ENCODE assay signal across 17 mouse cellular contexts in genomic region chr10:84819669-84820068, GRCm38 (mm10).
DNase-seq lines count a peak whose midpoint lies in the region; ATAC-seq and TF ChIP-seq lines count a peak whose summit lies in the region.
"Had no signal": no experiment of that assay in that cellular context is flagged by ENCODE, and none has a peak within 500 bp of the region (broad histone marks: within the 10 kb centered on the region; RNA-seq: fewer than 3 reads in every experiment).

No protein-coding gene starts in this region.

- H3K9me3 ChIP-seq in forebrain, embryonic 14.5 days (replicated peaks; ENCODE audit: control insufficient read depth, low read length): no peaks in the 10 kb centered on the region
- H3K9me3 ChIP-seq in forebrain, embryonic 15.5 days: no peaks in the 10 kb centered on the region
- H3K9me3 ChIP-seq in heart, embryonic 10.5 days: no peaks in the 10 kb centered on the region
- H3K9me3 ChIP-seq: embryonic facial prominence, embryonic 12.5 days; heart, embryonic 15.5 days; stomach, embryonic 15.5 days had no signal

- no peaks in the 10 kb centered on the region for H3K79me3 ChIP-seq in C2C12 (ENCODE audit: low read depth)

- 0 out of 2 replicates have a peak, but pooled peaks cover 17% of the 10 kb centered on the region for H3K36me3 ChIP-seq in forebrain, embryonic 14.5 days (ENCODE audit: control insufficient read depth, insufficient read depth, low read length)
- H3K36me3 ChIP-seq in forebrain, embryonic 15.5 days: no peaks in the 10 kb centered on the region
- no peaks in the 10 kb centered on the region for H3K36me3 ChIP-seq in C2C12 (ENCODE audit: control insufficient read depth, insufficient read depth)
- no peaks in the 10 kb centered on the region for H3K36me3 ChIP-seq in heart, embryonic 10.5 days
- H3K36me3 ChIP-seq: embryonic facial prominence, embryonic 12.5 days; heart, embryonic 15.5 days; stomach, embryonic 15.5 days had no signal

- intact Hi-C loops in left cerebral cortex, adult 2 months (cut with DNase I): no loop called here
- intact Hi-C loops in left cerebral cortex, postnatal 4 days (cut with DNase I): no loop called here
- intact Hi-C loops in left cerebral cortex, postnatal 25 days (cut with DNase I): no loop called here

- no peak overlapping the region for H3K9ac ChIP-seq in forebrain, embryonic 14.5 days (ENCODE audit: low read length)
- no peak overlapping the region for H3K9ac ChIP-seq in forebrain, embryonic 15.5 days (replicated peaks)
- H3K9ac ChIP-seq: embryonic facial prominence, embryonic 12.5 days; heart, embryonic 15.5 days; hindbrain, embryonic 14.5 days; stomach, embryonic 15.5 days had no signal

- no peak overlapping the region for H3K27ac ChIP-seq in forebrain, embryonic 14.5 days (ENCODE audit: low read depth, low read length)
- no peak overlapping the region for H3K27ac ChIP-seq in forebrain, embryonic 15.5 days (replicated peaks)
- no peak overlapping the region for H3K27ac ChIP-seq in left cerebral cortex, adult 2 months
- H3K27ac ChIP-seq in heart, embryonic 10.5 days: no peak overlapping the region
- H3K27ac ChIP-seq: embryonic facial prominence, embryonic 12.5 days; heart, embryonic 15.5 days; hindbrain, embryonic 14.5 days; macrophage; stomach, embryonic 15.5 days had no signal

- no peak for ATAC-seq in forebrain, embryonic 14.5 days
- ATAC-seq in forebrain, embryonic 15.5 days (replicated peaks): no peak
- ATAC-seq: intestine, embryonic 16.5 days had no signal

- no peak overlapping the region for H3K4me3 ChIP-seq in forebrain, embryonic 14.5 days (ENCODE audit: low read depth, low read length)
- H3K4me3 ChIP-seq in forebrain, embryonic 15.5 days: no peak overlapping the region
- H3K4me3 ChIP-seq in left cerebral cortex, adult 2 months: no peak overlapping the region
- no peak overlapping the region for H3K4me3 ChIP-seq in C2C12 (ENCODE audit: insufficient read depth, poor library complexity, severe bottlenecking)
- H3K4me3 ChIP-seq in heart, embryonic 10.5 days: no peak overlapping the region
- H3K4me3 ChIP-seq: embryonic facial prominence, embryonic 12.5 days; heart, embryonic 15.5 days; stomach, embryonic 15.5 days had no signal

- H3ac ChIP-seq in C2C12 (ENCODE audit: control insufficient read depth, insufficient read length, low read depth): no peak overlapping the region

- H3K79me2 ChIP-seq in C2C12 (ENCODE audit: control insufficient read depth, insufficient read depth): no peaks in the 10 kb centered on the region

- DNase-seq in forebrain, embryonic 14.5 days (ENCODE audit: low spot score): peak; percentile 22
- DNase-seq in left cerebral cortex, adult 2 months (ENCODE audit: extremely low spot score in 1 of 2, low spot score in 2 of 2): peak; percentile 35 to 69
- DNase-seq in left cerebral cortex, postnatal 4 days: no peak
- peak; percentile 42 to 83 for DNase-seq in left cerebral cortex, postnatal 25 days (ENCODE audit: low spot score in 2 of 2)
- no peak for DNase-seq in heart, embryonic 10.5 days (ENCODE audit: low spot score)
- DNase-seq in heart, postnatal 4 days: no peak
- DNase-seq: adrenal gland, adult 8-10 months; lung, adult 2 months; midbrain, embryonic 14.5 days had no signal

- no peaks in the 10 kb centered on the region for H3K27me3 ChIP-seq in forebrain, embryonic 14.5 days (replicated peaks; ENCODE audit: control insufficient read depth, insufficient read depth, low read length)
- H3K27me3 ChIP-seq in forebrain, embryonic 15.5 days: no peaks in the 10 kb centered on the region
- no peaks in the 10 kb centered on the region for H3K27me3 ChIP-seq in C2C12 (ENCODE audit: control insufficient read depth, insufficient read depth, insufficient read length)
- no peaks in the 10 kb centered on the region for H3K27me3 ChIP-seq in heart, embryonic 10.5 days (ENCODE audit: insufficient read depth, poor library complexity, severe bottlenecking)
- H3K27me3 ChIP-seq: embryonic facial prominence, embryonic 12.5 days; heart, embryonic 15.5 days; stomach, embryonic 15.5 days had no signal

- peaks cover 13% of the 10 kb centered on the region for H3K4me1 ChIP-seq in forebrain, embryonic 14.5 days (ENCODE audit: control insufficient read depth, insufficient read depth, low read length)
- peaks cover 19% of the 10 kb centered on the region for H3K4me1 ChIP-seq in forebrain, embryonic 15.5 days
- no peaks in the 10 kb centered on the region for H3K4me1 ChIP-seq in heart, embryonic 10.5 days
- H3K4me1 ChIP-seq: heart, embryonic 15.5 days had no signal

- TF ChIP-seq CTCF in left cerebral cortex, adult 2 months (IDR thresholded peaks at IDR 0.05): no peak
- no peak for TF ChIP-seq CTCF in C2C12 (IDR thresholded peaks at IDR 0.05; ENCODE audit: control insufficient read depth, insufficient read depth, insufficient read length)

- WGBS in forebrain, embryonic 14.5 days: 71% methylated on average over 6 of the region's 6 CpGs
- 60% methylated on average over 6 of the region's 6 CpGs for WGBS in forebrain, embryonic 15.5 days
- 66% methylated on average over 6 of the region's 6 CpGs for WGBS in heart, embryonic 10.5 days

- no peak overlapping the region for H3K4me2 ChIP-seq in forebrain, embryonic 14.5 days (ENCODE audit: low read length)
- no peak overlapping the region for H3K4me2 ChIP-seq in forebrain, embryonic 15.5 days (replicated peaks)
- H3K4me2 ChIP-seq: embryonic facial prominence, embryonic 12.5 days; heart, embryonic 15.5 days; hindbrain, embryonic 14.5 days; stomach, embryonic 15.5 days had no signal

TF ChIP-seq in C2C12, 6 proteins besides CTCF, POLR2A, EP300 and RAD21:
- peak; percentile 36 for TF ChIP-seq MYOD1 (IDR thresholded peaks at IDR 0.05; ENCODE audit: control insufficient read depth, insufficient read length, low read depth)
- no peak for TF ChIP-seq CEBPB (IDR thresholded peaks at IDR 0.05; ENCODE audit: low read depth)

Comparison
In these comparisons a context has a peak if more than half of its experiments do, and no peak if none do; other contexts are left out.
1. DNase-seq: peak in forebrain, embryonic 14.5 days (single experiment), left cerebral cortex, adult 2 months (2 of 2) and left cerebral cortex, postnatal 25 days (2 of 2); none in left cerebral cortex, postnatal 4 days (single experiment), heart, embryonic 10.5 days (single experiment) and heart, postnatal 4 days (single experiment).